Mouse (Mus musculus): ENCODE measurements at regions not wholly inside any gene's neighbourhood (a gene's known extent, or its start where the extent isn't known, plus 50 kb on each side); places are given as distances from the start of the nearest gene placed in this dataset.
A peak's percentile ranks its signal among the peaks of the same experiment; 100 is the strongest.

GRCm38 (mm10) chr11:17743821-17744220 is 209.9 kb downstream of the Etaa1 start:
- H3K36me3 ChIP-seq (replicated peaks) = no peaks in the 10 kb centered on the region
- DNase-seq (ENCODE audit: low spot score) = no peak
- no peaks in the 10 kb centered on the region for H3K4me1 ChIP-seq
- no peaks in the 10 kb centered on the region for H3K27me3 ChIP-seq (replicated peaks; ENCODE audit: low read depth, poor library complexity, severe bottlenecking)
- no peak overlapping the region for H3K27ac ChIP-seq (replicated peaks)
- H3K4me3 ChIP-seq = no peak overlapping the region
- H3K9me3 ChIP-seq = no peaks in the 10 kb centered on the region
- 95% methylated on average over 1 of the region's 1 CpGs for WGBS

- DNase-seq (ENCODE audit: low spot score) = peak; percentile 50
- 30% methylated on average over 6 of the region's 6 CpGs for WGBS
- no peaks in the 10 kb centered on the region for H3K27me3 ChIP-seq (replicated peaks; ENCODE audit: low read depth, poor library complexity, severe bottlenecking)
- H3K36me3 ChIP-seq (replicated peaks) = no peaks in the 10 kb centered on the region
- H3K9me3 ChIP-seq = no peaks in the 10 kb centered on the region
- H3K4me3 ChIP-seq = no peak overlapping the region
- no peak overlapping the region for H3K27ac ChIP-seq (replicated peaks)
- H3K4me1 ChIP-seq = peaks cover 8% of the 10 kb centered on the region
Observed at GRCm38 (mm10) chr11:17750345-17750744, 203.3 kb downstream of the Etaa1 start.

- H3K27me3 ChIP-seq (replicated peaks; ENCODE audit: low read depth, poor library complexity, severe bottlenecking) = no peaks in the 10 kb centered on the region
- H3K9me3 ChIP-seq = no peaks in the 10 kb centered on the region
- H3K36me3 ChIP-seq (replicated peaks) = no peaks in the 10 kb centered on the region
- peaks cover 4% of the 10 kb centered on the region; the same call in 1 of the 2 replicates for H3K4me1 ChIP-seq
- H3K4me3 ChIP-seq = no peak overlapping the region
- DNase-seq (ENCODE audit: low spot score) = no peak
- 56% methylated on average over 2 of the region's 2 CpGs for WGBS
- no peak overlapping the region for H3K27ac ChIP-seq (replicated peaks)
Observed at GRCm38 (mm10) chr11:17759224-17759623, 194.5 kb downstream of the Etaa1 start.

- no peak for DNase-seq (ENCODE audit: low spot score)
- 54% methylated on average over 1 of the region's 1 CpGs for WGBS
- H3K4me1 ChIP-seq = peaks cover 4% of the 10 kb centered on the region; the same call in 1 of the 2 replicates
- H3K4me3 ChIP-seq = no peak overlapping the region
- H3K36me3 ChIP-seq (replicated peaks) = no peaks in the 10 kb centered on the region
- H3K9me3 ChIP-seq = no peaks in the 10 kb centered on the region
- H3K27me3 ChIP-seq (replicated peaks; ENCODE audit: low read depth, poor library complexity, severe bottlenecking) = no peaks in the 10 kb centered on the region
- no peak overlapping the region for H3K27ac ChIP-seq (replicated peaks)
Observed at GRCm38 (mm10) chr11:17763411-17763810, 190.3 kb downstream of the Etaa1 start.

GRCm38 (mm10) chr11:17764146-17764545 is 189.5 kb downstream of the Etaa1 start:
- Histone ChIP-seq H3K4me1 (peaks cover 3% of the 10 kb centered on the region; the same call in 1 of the 2 replicates), H3K4me3 (no peak overlapping the region), H3K27me3 (replicated peaks; ENCODE audit: low read depth, poor library complexity, severe bottlenecking) (no peaks in the 10 kb centered on the region), H3K27ac (replicated peaks) (no peak overlapping the region), H3K9me3 (no peaks in the 10 kb centered on the region), H3K36me3 (replicated peaks) (no peaks in the 10 kb centered on the region)
- no peak for DNase-seq (ENCODE audit: low spot score)

- H3K27ac ChIP-seq (replicated peaks) = no peak overlapping the region
- H3K27me3 ChIP-seq (replicated peaks; ENCODE audit: low read depth, poor library complexity, severe bottlenecking) = no peaks in the 10 kb centered on the region
- H3K9me3 ChIP-seq = no peaks in the 10 kb centered on the region
- H3K4me1 ChIP-seq = no peaks in the 10 kb centered on the region
- no peak for DNase-seq (ENCODE audit: low spot score)
- no peaks in the 10 kb centered on the region for H3K36me3 ChIP-seq (replicated peaks)
- H3K4me3 ChIP-seq = no peak overlapping the region
Observed at GRCm38 (mm10) chr11:17768345-17768759, 185.3 kb downstream of the Etaa1 start.

GRCm38 (mm10) chr11:17768837-17769466 is 184.7 kb downstream of the Etaa1 start:
- Histone ChIP-seq H3K27ac (replicated peaks) (no peak overlapping the region), H3K9me3 (no peaks in the 10 kb centered on the region), H3K27me3 (replicated peaks; ENCODE audit: low read depth, poor library complexity, severe bottlenecking) (no peaks in the 10 kb centered on the region), H3K4me1 (no peaks in the 10 kb centered on the region), H3K36me3 (replicated peaks) (no peaks in the 10 kb centered on the region), H3K4me3 (no peak overlapping the region)
- WGBS = 70% methylated on average over 4 of the region's 4 CpGs
- no peak for DNase-seq (ENCODE audit: low spot score)

GRCm38 (mm10) chr11:17797632-17798031 is 156.0 kb downstream of the Etaa1 start:
- Histone ChIP-seq H3K9me3 (no peaks in the 10 kb centered on the region), H3K4me3 (no peak overlapping the region), H3K36me3 (replicated peaks) (no peaks in the 10 kb centered on the region), H3K27me3 (replicated peaks; ENCODE audit: low read depth, poor library complexity, severe bottlenecking) (no peaks in the 10 kb centered on the region), H3K27ac (replicated peaks) (no peak overlapping the region), H3K4me1 (no peaks in the 10 kb centered on the region)
- no peak for DNase-seq (ENCODE audit: low spot score)

- H3K9me3 ChIP-seq = no peaks in the 10 kb centered on the region
- no peaks in the 10 kb centered on the region for H3K4me1 ChIP-seq
- H3K27me3 ChIP-seq (replicated peaks; ENCODE audit: low read depth, poor library complexity, severe bottlenecking) = no peaks in the 10 kb centered on the region
- H3K4me3 ChIP-seq = no peak overlapping the region
- no peak for DNase-seq (ENCODE audit: low spot score)
- H3K36me3 ChIP-seq (replicated peaks) = no peaks in the 10 kb centered on the region
- H3K27ac ChIP-seq (replicated peaks) = no peak overlapping the region
- 84% methylated on average over 3 of the region's 3 CpGs for WGBS
Observed at GRCm38 (mm10) chr11:17807851-17808250, 145.8 kb downstream of the Etaa1 start.

- no peaks in the 10 kb centered on the region for H3K36me3 ChIP-seq (replicated peaks)
- WGBS = 77% methylated on average over 8 of the region's 8 CpGs
- H3K4me3 ChIP-seq = no peak overlapping the region
- H3K27me3 ChIP-seq (replicated peaks; ENCODE audit: low read depth, poor library complexity, severe bottlenecking) = no peaks in the 10 kb centered on the region
- H3K9me3 ChIP-seq = no peaks in the 10 kb centered on the region
- DNase-seq (ENCODE audit: low spot score) = no peak
- no peaks in the 10 kb centered on the region for H3K4me1 ChIP-seq
- H3K27ac ChIP-seq (replicated peaks) = no peak overlapping the region
Observed at GRCm38 (mm10) chr11:17811829-17812559, 141.7 kb downstream of the Etaa1 start.

- WGBS = 73% methylated on average over 2 of the region's 2 CpGs
- DNase-seq (ENCODE audit: low spot score) = no peak
- Histone ChIP-seq H3K4me1 (no peaks in the 10 kb centered on the region), H3K27me3 (replicated peaks; ENCODE audit: low read depth, poor library complexity, severe bottlenecking) (no peaks in the 10 kb centered on the region), H3K4me3 (no peak overlapping the region), H3K27ac (replicated peaks) (no peak overlapping the region), H3K36me3 (replicated peaks) (no peaks in the 10 kb centered on the region), H3K9me3 (no peaks in the 10 kb centered on the region)
Observed at GRCm38 (mm10) chr11:17842642-17843041, 111.0 kb downstream of the Etaa1 start.

GRCm38 (mm10) chr11:17852405-17852804 is 101.3 kb downstream of the Etaa1 start:
- Histone ChIP-seq H3K27me3 (replicated peaks; ENCODE audit: low read depth, poor library complexity, severe bottlenecking) (no peaks in the 10 kb centered on the region), H3K36me3 (replicated peaks) (no peaks in the 10 kb centered on the region), H3K9me3 (no peaks in the 10 kb centered on the region), H3K27ac (replicated peaks) (no peak overlapping the region), H3K4me1 (0 out of 2 replicates have a peak, but pooled peaks cover 3% of the 10 kb centered on the region), H3K4me3 (no peak overlapping the region)
- DNase-seq (ENCODE audit: low spot score) = peak; percentile 19
- 54% methylated on average over 7 of the region's 7 CpGs for WGBS

- DNase-seq (ENCODE audit: low spot score) = no peak
- H3K4me1 ChIP-seq = 0 out of 2 replicates have a peak, but pooled peaks cover 3% of the 10 kb centered on the region
- H3K4me3 ChIP-seq = no peak overlapping the region
- 59% methylated on average over 8 of the region's 8 CpGs for WGBS
- H3K27me3 ChIP-seq (replicated peaks; ENCODE audit: low read depth, poor library complexity, severe bottlenecking) = no peaks in the 10 kb centered on the region
- H3K27ac ChIP-seq (replicated peaks) = no peak overlapping the region
- H3K9me3 ChIP-seq = no peaks in the 10 kb centered on the region
- no peaks in the 10 kb centered on the region for H3K36me3 ChIP-seq (replicated peaks)
Observed at GRCm38 (mm10) chr11:17853246-17853804, 100.3 kb downstream of the Etaa1 start.
